Mouse (Mus musculus): Measurements from ENCODE around the gene Scnn1a. TPM values are rescaled to one million over a fixed set of nuclear protein-coding genes. Genes with fewer than 3 reads are reported as not detected.
A peak's percentile ranks its signal among the peaks of the same experiment; 100 is the strongest.

The Scnn1a gene
- total and polyA plus RNA-seq, 2 experiments from 2014 or later = 1.2 to 1.7 TPM

DNA sequence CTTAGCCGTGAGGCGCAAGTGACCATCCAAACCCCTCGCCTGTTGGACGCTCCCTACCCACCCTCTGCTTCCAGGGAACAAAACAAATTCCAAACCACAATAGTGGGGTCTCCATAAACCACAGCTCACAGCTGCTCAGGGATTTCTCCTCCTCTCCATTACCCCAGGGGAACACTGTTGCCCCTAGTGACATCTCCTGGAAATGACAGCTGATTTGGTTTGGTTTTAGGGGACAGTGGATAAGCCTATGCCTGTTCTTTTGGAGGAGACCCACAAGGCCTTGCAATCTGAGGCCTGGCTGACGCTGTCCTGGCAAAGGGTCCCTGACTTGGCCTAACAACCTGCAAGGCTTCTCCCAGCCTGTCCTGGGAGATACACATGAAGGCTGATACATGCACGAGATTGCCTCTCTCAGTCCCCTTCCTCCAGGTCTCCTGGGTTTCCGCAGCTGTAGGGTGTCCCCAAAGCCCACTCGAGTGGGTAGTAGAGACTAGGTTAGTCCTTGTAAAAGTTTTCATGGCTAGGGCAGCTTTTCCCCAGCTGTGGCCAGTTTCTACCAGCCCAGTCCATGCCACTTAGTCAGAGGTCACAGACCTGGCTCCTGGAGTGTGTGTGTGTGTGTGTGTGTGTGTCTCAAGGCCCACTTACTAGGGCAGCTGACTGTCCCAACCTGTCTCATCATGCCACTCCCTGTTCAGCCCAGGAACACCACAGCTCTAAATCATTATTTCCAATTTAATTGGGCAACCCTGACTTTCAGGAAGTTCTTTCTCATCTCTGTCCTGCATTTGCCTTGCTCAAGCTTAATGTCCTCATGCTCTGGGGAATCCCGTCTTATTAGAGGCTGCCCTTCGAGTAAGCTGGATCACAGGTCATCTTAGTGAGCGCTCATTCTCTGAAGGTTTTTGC lies 64.9 kb downstream of the Scnn1a start:
- peak; percentile 62 for TF ChIP-seq CTCF (IDR thresholded peaks at IDR 0.05; ENCODE audit: low read depth)
- no peaks in the 10 kb centered on the region for H3K4me1 ChIP-seq (ENCODE audit: insufficient read depth, low read length)
- H3K9ac ChIP-seq (replicated peaks; ENCODE audit: low read length) = no peak overlapping the region
- ATAC-seq = no peak
- no peak overlapping the region for H3K4me3 ChIP-seq (ENCODE audit: low read length)
- no peak overlapping the region for H3K27ac ChIP-seq
- 65% methylated on average over 11 of the region's 11 CpGs for WGBS
- H3K9me3 ChIP-seq (ENCODE audit: low read length) = no peaks in the 10 kb centered on the region
- peaks cover 5% of the 10 kb centered on the region; the same call in 1 of the 2 replicates for H3K27me3 ChIP-seq (ENCODE audit: insufficient read depth, low read length)
- no peak overlapping the region for H3K4me2 ChIP-seq (ENCODE audit: low read depth, low read length)
- no peaks in the 10 kb centered on the region for H3K36me3 ChIP-seq (ENCODE audit: insufficient read depth, low read length)
- DNase-seq (ENCODE audit: low spot score) = peak; percentile 52

DNA sequence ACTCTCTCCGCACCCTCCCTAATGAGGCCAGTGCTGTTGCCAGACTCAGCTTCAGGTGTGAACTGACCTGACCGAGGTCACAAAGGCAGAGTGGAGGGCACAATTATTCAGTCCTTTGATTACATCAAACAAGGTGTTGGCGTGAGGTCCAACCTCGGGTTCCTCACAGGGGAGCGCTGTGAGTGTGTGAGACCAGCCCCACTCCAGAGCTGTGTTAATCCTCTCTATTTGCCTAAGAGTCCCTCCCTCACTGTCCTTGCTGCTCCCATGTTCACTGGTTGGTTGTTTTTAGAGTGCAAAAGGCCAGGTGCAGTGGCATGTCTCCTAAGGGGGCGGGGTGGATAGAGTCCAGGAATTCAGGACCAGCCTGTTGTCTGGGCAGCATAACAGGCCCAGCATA lies 65.6 kb downstream of the Scnn1a start:
- TF ChIP-seq CTCF (IDR thresholded peaks at IDR 0.05; ENCODE audit: low read depth) = no peak
- Histone ChIP-seq H3K27ac (no peak overlapping the region), H3K4me2 (ENCODE audit: low read depth, low read length) (no peak overlapping the region), H3K36me3 (ENCODE audit: insufficient read depth, low read length) (no peaks in the 10 kb centered on the region), H3K9ac (replicated peaks; ENCODE audit: low read length) (no peak overlapping the region), H3K9me3 (ENCODE audit: low read length) (no peaks in the 10 kb centered on the region), H3K4me3 (ENCODE audit: low read length) (no peak overlapping the region), H3K27me3 (ENCODE audit: insufficient read depth, low read length) (peaks cover 1% of the 10 kb centered on the region; the same call in 1 of the 2 replicates), H3K4me1 (ENCODE audit: insufficient read depth, low read length) (no peaks in the 10 kb centered on the region)
- ATAC-seq (no peak), DNase-seq (ENCODE audit: low spot score) (no peak)
- WGBS = 79% methylated on average over 6 of the region's 6 CpGs

- Histone ChIP-seq H3K4me2 (ENCODE audit: low read depth, low read length) (no peak overlapping the region), H3K9me3 (ENCODE audit: low read length) (no peaks in the 10 kb centered on the region), H3K36me3 (ENCODE audit: insufficient read depth, low read length) (no peaks in the 10 kb centered on the region), H3K27me3 (ENCODE audit: insufficient read depth, low read length) (no peaks in the 10 kb centered on the region), H3K27ac (no peak overlapping the region), H3K4me1 (ENCODE audit: insufficient read depth, low read length) (no peaks in the 10 kb centered on the region), H3K9ac (replicated peaks; ENCODE audit: low read length) (no peak overlapping the region), H3K4me3 (ENCODE audit: low read length) (no peak overlapping the region)
- no peak for TF ChIP-seq CTCF (IDR thresholded peaks at IDR 0.05; ENCODE audit: low read depth)
- WGBS = 82% methylated on average over 5 of the region's 5 CpGs
- DNase-seq (ENCODE audit: low spot score) (no peak), ATAC-seq (no peak)
Observed at GRCm38 (mm10) chr6:125389853-125390252, 69.4 kb downstream of the Scnn1a start.

Other genes with a start within 250 kb of the Scnn1a start
- gene Chd4, start 224.7 kb upstream of the Scnn1a start, total RNA-seq (2014; rRNA removed) = 101 and 106 TPM in 2 replicates
- gene Chd4, start 224.7 kb upstream of the Scnn1a start, polyA plus RNA-seq (2015; fragmentation: Nextera tagmentation; extraction: Ambion mirVana) = 90.2 and 94.7 TPM in 2 replicates
- gene Nop2, start 188.8 kb upstream of the Scnn1a start, total RNA-seq (2014; rRNA removed) = 33.9 and 34.2 TPM in 2 replicates
- gene Nop2, start 188.8 kb upstream of the Scnn1a start, polyA plus RNA-seq (2015; fragmentation: Nextera tagmentation; extraction: Ambion mirVana) = 37.3 and 38.8 TPM in 2 replicates
- 29.1 and 30.5 TPM in 2 replicates for gene Iffo1, start 175.4 kb upstream of the Scnn1a start, total RNA-seq (2014; rRNA removed)
- 20.3 and 20.6 TPM in 2 replicates for gene Iffo1, start 175.4 kb upstream of the Scnn1a start, polyA plus RNA-seq (2015; fragmentation: Nextera tagmentation; extraction: Ambion mirVana)
- gene Gapdh, start 154.2 kb upstream of the Scnn1a start, total RNA-seq (2014; rRNA removed) = 2,711 and 2,736 TPM in 2 replicates
- 1,874 and 1,919 TPM in 2 replicates for gene Gapdh, start 154.2 kb upstream of the Scnn1a start, polyA plus RNA-seq (2015; fragmentation: Nextera tagmentation; extraction: Ambion mirVana)
- gene Ncapd2, start 129.0 kb upstream of the Scnn1a start, total RNA-seq (2014; rRNA removed) = 47.1 and 56.3 TPM in 2 replicates
- 30.3 and 34.1 TPM in 2 replicates for gene Ncapd2, start 129.0 kb upstream of the Scnn1a start, polyA plus RNA-seq (2015; fragmentation: Nextera tagmentation; extraction: Ambion mirVana)
- 20.6 and 40.3 TPM in 2 replicates for gene Mrpl51, start 128.9 kb upstream of the Scnn1a start, total RNA-seq (2014; rRNA removed)
- 159 and 163 TPM in 2 replicates for gene Mrpl51, start 128.9 kb upstream of the Scnn1a start, polyA plus RNA-seq (2015; fragmentation: Nextera tagmentation; extraction: Ambion mirVana)
- gene Vamp1, start 105.1 kb upstream of the Scnn1a start, total RNA-seq (2014; rRNA removed) = 74.6 and 85.3 TPM in 2 replicates
- 73.0 and 74.6 TPM in 2 replicates for gene Vamp1, start 105.1 kb upstream of the Scnn1a start, polyA plus RNA-seq (2015; fragmentation: Nextera tagmentation; extraction: Ambion mirVana)
- 4.5 and 7.0 TPM in 2 replicates for gene Tapbpl, start 88.8 kb upstream of the Scnn1a start, total RNA-seq (2014; rRNA removed)
- gene Tapbpl, start 88.8 kb upstream of the Scnn1a start, polyA plus RNA-seq (2015; fragmentation: Nextera tagmentation; extraction: Ambion mirVana) = 7.0 and 7.8 TPM in 2 replicates
- gene Cd27, start 83.6 kb upstream of the Scnn1a start, total RNA-seq (2014; rRNA removed) = 0.79 TPM in 1 of 2 replicates, not detected in the other
- gene Cd27, start 83.6 kb upstream of the Scnn1a start, polyA plus RNA-seq (2015; fragmentation: Nextera tagmentation; extraction: Ambion mirVana) = 0.29 and 0.71 TPM in 2 replicates
- gene Tuba3a, start 34.6 kb upstream of the Scnn1a start, total RNA-seq (2014; rRNA removed) = not detected in 2 replicates
- not detected in 2 replicates for gene Tuba3a, start 34.6 kb upstream of the Scnn1a start, polyA plus RNA-seq (2015; fragmentation: Nextera tagmentation; extraction: Ambion mirVana)
- 31.6 and 34.4 TPM in 2 replicates for gene Ltbr, start 6.8 kb upstream of the Scnn1a start, total RNA-seq (2014; rRNA removed)
- gene Ltbr, start 6.8 kb upstream of the Scnn1a start, polyA plus RNA-seq (2015; fragmentation: Nextera tagmentation; extraction: Ambion mirVana) = 17.5 and 18.1 TPM in 2 replicates
- gene Tnfrsf1a, start 28.7 kb downstream of the Scnn1a start, total RNA-seq (2014; rRNA removed) = 12.2 and 18.0 TPM in 2 replicates
- 15.5 and 16.3 TPM in 2 replicates for gene Tnfrsf1a, start 28.7 kb downstream of the Scnn1a start, polyA plus RNA-seq (2015; fragmentation: Nextera tagmentation; extraction: Ambion mirVana)
- 0.68 and 0.86 TPM in 2 replicates for gene Plekhg6, start 60.1 kb downstream of the Scnn1a start, total RNA-seq (2014; rRNA removed)
- gene Plekhg6, start 60.1 kb downstream of the Scnn1a start, polyA plus RNA-seq (2015; fragmentation: Nextera tagmentation; extraction: Ambion mirVana) = 0.32 and 0.74 TPM in 2 replicates
- gene Cd9, start 174.1 kb downstream of the Scnn1a start, total RNA-seq (2014; rRNA removed) = 62.5 and 80.5 TPM in 2 replicates
- 158 and 183 TPM in 2 replicates for gene Cd9, start 174.1 kb downstream of the Scnn1a start, polyA plus RNA-seq (2015; fragmentation: Nextera tagmentation; extraction: Ambion mirVana)
- 29.5 and 30.0 TPM in 2 replicates for gene Vwf, start 226.1 kb downstream of the Scnn1a start, total RNA-seq (2014; rRNA removed)
- gene Vwf, start 226.1 kb downstream of the Scnn1a start, polyA plus RNA-seq (2015; fragmentation: Nextera tagmentation; extraction: Ambion mirVana) = 11.2 and 17.2 TPM in 2 replicates